15 mouse cellular contexts compared by ENCODE assay signal in the genomic region with DNA sequence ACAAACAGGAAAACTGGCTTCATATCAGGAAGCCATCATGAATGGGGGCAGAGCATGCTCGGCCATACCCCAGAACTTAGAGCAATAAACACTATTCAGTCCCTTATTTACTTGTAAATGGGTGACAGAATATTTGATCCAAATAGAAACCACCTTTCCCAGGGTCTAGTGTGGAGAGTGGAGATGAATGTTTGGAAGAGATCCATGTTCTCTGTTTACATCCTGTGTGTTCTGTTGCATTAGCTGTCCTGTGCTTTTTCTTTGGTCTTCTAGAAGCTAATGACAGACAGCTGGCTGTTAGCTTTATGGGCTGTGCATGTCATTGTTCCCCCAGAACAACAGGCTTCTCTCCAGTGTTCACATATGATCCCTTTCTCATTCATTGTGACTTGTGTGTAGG.
"Had no signal": no experiment of that assay in that cellular context is flagged by ENCODE, and none has a peak within 500 bp of the region (broad histone marks: within the 10 kb centered on the region; RNA-seq: fewer than 3 reads in every experiment).

No protein-coding gene starts in this region.

- ATAC-seq: liver, postnatal 0 days; midbrain, embryonic 13.5 days; midbrain, embryonic 15.5 days had no signal

- H3K4me3 ChIP-seq: liver, embryonic 13.5 days; liver, embryonic 15.5 days; megakaryocyte, embryonic 14.5 days; midbrain, embryonic 13.5 days; midbrain, embryonic 15.5 days; neural tube, embryonic 12.5 days; stomach, embryonic 15.5 days had no signal

- H3K27me3 ChIP-seq: liver, embryonic 13.5 days; liver, embryonic 15.5 days; megakaryocyte, embryonic 14.5 days; midbrain, embryonic 13.5 days; midbrain, embryonic 15.5 days; neural tube, embryonic 12.5 days; stomach, embryonic 15.5 days had no signal

- H3K4me2 ChIP-seq: liver, embryonic 13.5 days; liver, embryonic 15.5 days; midbrain, embryonic 11.5 days; midbrain, embryonic 13.5 days; midbrain, embryonic 15.5 days; neural tube, embryonic 12.5 days; stomach, embryonic 15.5 days had no signal

- H3K9me3 ChIP-seq: liver, embryonic 13.5 days; liver, embryonic 15.5 days; midbrain, embryonic 13.5 days; midbrain, embryonic 15.5 days; neural tube, embryonic 12.5 days; stomach, embryonic 15.5 days had no signal

- H3K4me1 ChIP-seq: liver, embryonic 15.5 days; midbrain, embryonic 15.5 days; neural tube, embryonic 12.5 days; stomach, embryonic 15.5 days had no signal

- DNase-seq: liver, embryonic 13.5 days; liver, postnatal 0 days; right cerebral cortex, postnatal 14 days; thymus, adult 2 months; thymus, postnatal 25 days; thymus, postnatal 4 days had no signal

- H3K27ac ChIP-seq: liver, embryonic 13.5 days; liver, embryonic 15.5 days; macrophage; midbrain, embryonic 13.5 days; midbrain, embryonic 15.5 days; neural tube, embryonic 12.5 days; stomach, embryonic 15.5 days; stomach, postnatal 0 days had no signal

- H3K9ac ChIP-seq: liver, embryonic 13.5 days; liver, embryonic 15.5 days; liver, postnatal 0 days; midbrain, embryonic 13.5 days; midbrain, embryonic 15.5 days; neural tube, embryonic 12.5 days; stomach, embryonic 15.5 days had no signal

- H3K36me3 ChIP-seq: liver, embryonic 13.5 days; liver, embryonic 15.5 days; midbrain, embryonic 13.5 days; midbrain, embryonic 15.5 days; neural tube, embryonic 12.5 days; stomach, embryonic 15.5 days had no signal
